ENCODE assay signal across 35 mouse cellular contexts in the genomic region with DNA sequence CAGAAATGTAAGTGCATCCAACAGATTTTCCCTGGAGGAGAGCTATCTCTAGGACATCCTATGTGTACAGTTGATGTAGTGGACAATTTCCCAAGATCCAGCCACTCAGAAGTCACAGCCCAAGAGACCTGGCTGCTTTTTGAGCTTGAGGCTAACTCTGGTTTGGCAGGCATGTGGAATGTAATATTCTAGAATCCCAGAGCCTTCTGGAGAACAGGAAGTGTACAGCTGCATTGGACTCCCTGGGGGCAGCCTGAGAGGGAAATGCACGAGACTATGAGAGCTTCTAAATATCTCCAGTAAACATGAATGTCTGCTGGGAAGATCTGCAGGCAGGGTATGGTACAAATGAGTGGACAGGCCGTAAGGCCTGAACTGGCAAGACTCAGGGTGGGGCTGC. TPM values are rescaled to one million over a fixed set of nuclear protein-coding genes. Genes with fewer than 3 reads are reported as not detected.
DNase-seq lines count a peak whose midpoint lies in the region; ATAC-seq lines count a peak whose summit lies in the region.
"Had no signal": no experiment of that assay in that cellular context is flagged by ENCODE, and none has a peak within 500 bp of the region (broad histone marks: within the 10 kb centered on the region; RNA-seq: fewer than 3 reads in every experiment).

No protein-coding gene starts in this region.

- H3K9me3 ChIP-seq in heart, embryonic 12.5 days (replicated peaks), result no peaks in the 10 kb centered on the region
- H3K9me3 ChIP-seq: embryonic facial prominence, embryonic 10.5 days; hindbrain, embryonic 12.5 days; limb, embryonic 15.5 days; megakaryocyte, embryonic 14.5 days; midbrain, embryonic 13.5 days had no signal

- H3K27ac ChIP-seq in heart, embryonic 12.5 days (ENCODE audit: poor library complexity, severe bottlenecking), result no peak overlapping the region
- H3K27ac ChIP-seq: embryonic facial prominence, embryonic 10.5 days; hindbrain, embryonic 12.5 days; limb, embryonic 15.5 days; liver, embryonic 14.5 days; midbrain, embryonic 13.5 days had no signal

- H3K9ac ChIP-seq in heart, embryonic 12.5 days, result no peak overlapping the region
- H3K9ac ChIP-seq: forebrain, postnatal 0 days; hindbrain, embryonic 12.5 days; limb, embryonic 15.5 days; liver, embryonic 14.5 days; lung, embryonic 14.5 days; midbrain, embryonic 13.5 days had no signal

- no peak overlapping the region for H3K4me2 ChIP-seq in heart, embryonic 12.5 days
- H3K4me2 ChIP-seq: hindbrain, embryonic 12.5 days; limb, embryonic 15.5 days; lung, embryonic 14.5 days; midbrain, embryonic 13.5 days had no signal

- no peak for ATAC-seq in heart, embryonic 12.5 days (ENCODE audit: insufficient number of reproducible peaks, low FRiP score)
- no peak for ATAC-seq in cerebellum, adult (ENCODE audit: insufficient number of reproducible peaks, low FRiP score, low TSS enrichment)
- ATAC-seq: activated CD4-positive, CD25-positive, alpha-beta regulatory T cell, adult 4 months; forebrain, postnatal 0 days; midbrain, embryonic 13.5 days had no signal

- H3K36me3 ChIP-seq in heart, embryonic 12.5 days, result no peaks in the 10 kb centered on the region
- H3K36me3 ChIP-seq: embryonic facial prominence, embryonic 10.5 days; hindbrain, embryonic 12.5 days; limb, embryonic 15.5 days; midbrain, embryonic 13.5 days had no signal

- 61% methylated on average over 2 of the region's 2 CpGs for WGBS in heart, embryonic 12.5 days

- H3K27me3 ChIP-seq in heart, embryonic 12.5 days (replicated peaks), result no peaks in the 10 kb centered on the region
- H3K27me3 ChIP-seq: hindbrain, embryonic 12.5 days; limb, embryonic 15.5 days; megakaryocyte, embryonic 14.5 days; midbrain, embryonic 13.5 days had no signal

- no peaks in the 10 kb centered on the region for H3K4me1 ChIP-seq in heart, embryonic 12.5 days (replicated peaks)
- H3K4me1 ChIP-seq: embryonic facial prominence, embryonic 10.5 days; hindbrain, embryonic 12.5 days; limb, embryonic 15.5 days; megakaryocyte, embryonic 14.5 days; midbrain, embryonic 13.5 days had no signal

- DNase-seq in heart, adult 9 months (ENCODE audit: low spot score in 2 of 2), result peak; percentile 49 to 59
- DNase-seq in 3T3-L1 (ENCODE audit: low read depth, low spot score), result peak; percentile 64
- peak; percentile 17 for DNase-seq in adipocyte (ENCODE audit: low spot score)
- DNase-seq in gastrocnemius, postnatal 25 days, result peak; percentile 33
- no peak for DNase-seq in adrenal gland, adult 2 months
- DNase-seq: adrenal gland, postnatal 14 days; cerebellum, adult 11 months; cerebellum, postnatal 10 days; forebrain, postnatal 0 days; kidney, adult 11 months; left cerebral cortex, postnatal 4 days; lung, embryonic 14.5 days; lung, postnatal 36 days; thymus, adult 2 months had no signal

- H3K4me3 ChIP-seq in heart, embryonic 12.5 days, result no peak overlapping the region
- H3K4me3 ChIP-seq: embryonic facial prominence, embryonic 10.5 days; hindbrain, embryonic 12.5 days; limb, embryonic 15.5 days; megakaryocyte, embryonic 14.5 days; midbrain, embryonic 13.5 days had no signal

RNA-seq across cellular contexts. Expression of gene Samd13, which starts 14.3 kb away (rescaled TPM):
- 2.0 and 2.1 TPM in 2 replicates for polyA plus RNA-seq in heart, embryonic 12.5 days (2016; fragmentation: Nextera tagmentation; extraction: Ambion mirVana)
- under 1 TPM; 0.32 to 0.74 TPM for total RNA-seq in gastrocnemius, postnatal 25 days (2021)
- under 1 TPM; 0.55 to 0.93 TPM for total RNA-seq in adrenal gland, adult 2 months (2021)
- polyA plus RNA-seq in adrenal gland, adult 2 months (2012; rRNA removed), result not detected in 2 replicates
- total RNA-seq: layer of hippocampus, adult 18-20 months; layer of hippocampus, postnatal 14 days; neutrophil, adult 5-6 weeks had no signal
- polyA plus RNA-seq: brain, embryonic 14.5 days; small intestine, adult 2 months; thymus, adult 2 months had no signal

RNA-seq across cellular contexts. Expression of gene 4930503B20Rik, which starts 20.0 kb away (rescaled TPM):
- polyA plus RNA-seq in heart, embryonic 12.5 days (2016; fragmentation: Nextera tagmentation; extraction: Ambion mirVana), result not detected in 2 replicates
- not detected for total RNA-seq in gastrocnemius, postnatal 25 days (2021)
- not detected for total RNA-seq in adrenal gland, adult 2 months (2021)
- not detected in 2 replicates for polyA plus RNA-seq in adrenal gland, adult 2 months (2012; rRNA removed)
- total RNA-seq: adrenal gland, postnatal 14 days; forebrain, postnatal 0 days; gastrocnemius, adult 8-10 months; layer of hippocampus, adult 18-20 months; layer of hippocampus, postnatal 14 days; left cerebral cortex, adult 8-10 months had no signal
- polyA plus RNA-seq: activated CD4-positive, CD25-positive, alpha-beta regulatory T cell, adult 4 months; C2C12; embryonic facial prominence, embryonic 10.5 days; forebrain, embryonic 11.5 days; heart, embryonic 14.5 days; hindbrain, embryonic 12.5 days; limb, embryonic 15.5 days; liver, embryonic 14.5 days; lung, embryonic 14.5 days; midbrain, embryonic 13.5 days; small intestine, adult 2 months; stomach, embryonic 16.5 days had no signal

RNA-seq across cellular contexts. Expression of gene Dnase2b, which starts 55.7 kb away (rescaled TPM):
- not detected in 2 replicates for polyA plus RNA-seq in heart, embryonic 12.5 days (2016; fragmentation: Nextera tagmentation; extraction: Ambion mirVana)
- total RNA-seq in gastrocnemius, postnatal 25 days (2021), result not detected
- not detected for total RNA-seq in adrenal gland, adult 2 months (2021)
- not detected in 2 replicates for polyA plus RNA-seq in adrenal gland, adult 2 months (2012; rRNA removed)
- total RNA-seq: forebrain, postnatal 0 days; layer of hippocampus, adult 18-20 months; layer of hippocampus, postnatal 14 days; left cerebral cortex, adult 8-10 months; left cerebral cortex, postnatal 4 days; MEL; neutrophil, adult 5-6 weeks had no signal
- polyA plus RNA-seq: activated CD4-positive, CD25-positive, alpha-beta regulatory T cell, adult 4 months; brain, embryonic 14.5 days; C2C12; embryonic facial prominence, embryonic 10.5 days; forebrain, embryonic 11.5 days; forebrain, postnatal 0 days; heart, embryonic 14.5 days; hindbrain, embryonic 12.5 days; lung, embryonic 14.5 days; midbrain, embryonic 13.5 days; small intestine, adult 2 months; thymus, adult 2 months had no signal
